Mouse (Mus musculus) spleen, postnatal 14 days (tissue): Measurements from ENCODE around the gene Prdx2.

ENCODE experiments used
- DNase-seq, 2 experiments: peaks; one replicate each; pipeline ENCODE4 v3.0.0; 2021 to 2022; ENCODE audit warnings: low spot score in 2 of 2

The Prdx2 gene

GRCm38 (mm10) chr8:84997649-84998295 lies 28.4 kb downstream of the Prdx2 start:
- peak; percentile 83 to 92 for DNase-seq

- peak in 1 of 2 experiments; percentile 60 for DNase-seq
These were observed 38.3 kb downstream of the Prdx2 start for GRCm38 (mm10) chr8:85007686-85008085.

GRCm38 (mm10) chr8:85011242-85011641 lies 41.9 kb downstream of the Prdx2 start:
- DNase-seq, result no peak

DNA sequence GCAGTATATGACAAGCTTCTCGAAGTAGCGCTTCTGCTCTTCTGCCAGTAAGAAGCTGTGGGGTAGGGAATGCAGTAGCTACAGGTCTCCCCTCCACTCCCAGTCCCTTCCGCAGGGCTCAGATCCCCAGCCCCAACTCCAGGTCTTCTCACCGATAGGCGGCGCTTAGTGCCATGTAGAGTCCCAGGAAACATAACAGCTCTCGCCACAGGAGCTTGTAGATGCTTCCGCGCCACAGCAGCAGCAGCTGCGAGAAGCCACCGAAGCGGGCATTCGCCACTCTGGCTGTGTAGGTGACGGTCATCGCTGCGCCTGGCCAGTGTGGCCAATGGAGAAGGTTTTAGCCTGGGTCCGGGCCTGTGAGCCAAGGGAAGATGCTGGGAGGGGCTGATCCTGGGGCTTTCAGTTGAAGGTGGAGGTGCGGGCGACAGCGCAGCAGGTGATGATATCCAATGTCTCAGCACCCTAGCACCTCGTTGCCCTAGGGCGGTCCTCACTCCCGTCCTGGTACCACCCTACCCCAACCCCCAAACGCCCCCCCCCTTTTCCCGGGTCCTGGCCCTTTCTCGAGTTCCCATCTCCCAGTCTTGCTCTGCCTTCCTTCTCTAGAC lies 43.9 kb downstream of the Prdx2 start:
- DNase-seq, result peak; percentile 36 to 59

- no peak for DNase-seq
These were observed 45.0 kb downstream of the Prdx2 start, which contains the start of gene Best2 for GRCm38 (mm10) chr8:85014431-85014830. TSS of gene Best2 (minus strand) at chr8:85014531.

GRCm38 (mm10) chr8:85016724-85017123 lies 47.3 kb downstream of the Prdx2 start:
- no peak for DNase-seq

GRCm38 (mm10) chr8:85017209-85017608 lies 47.8 kb downstream of the Prdx2 start:
- DNase-seq, result no peak

- no peak for DNase-seq
These were observed 52.2 kb downstream of the Prdx2 start for GRCm38 (mm10) chr8:85021514-85022055.

DNA sequence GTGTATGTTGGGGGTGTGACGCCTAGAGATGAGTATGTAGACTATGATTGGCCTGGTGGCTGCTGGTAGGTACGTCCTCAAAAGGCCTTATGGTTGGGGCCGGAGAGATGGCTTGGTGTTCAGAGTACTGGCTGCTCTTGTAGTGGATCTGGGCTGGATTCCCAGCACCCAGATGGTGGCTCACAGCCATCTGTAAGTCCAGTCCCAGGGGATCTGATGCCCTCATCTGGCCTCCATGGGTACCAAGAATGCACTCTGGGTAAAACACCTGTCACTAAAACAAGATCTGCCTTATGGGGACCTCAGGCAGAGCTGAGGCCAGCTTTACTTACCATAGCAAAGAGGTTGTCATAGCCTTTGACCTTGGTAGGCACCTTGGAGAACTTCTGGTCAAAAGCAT lies 54.5 kb downstream of the Prdx2 start:
- no peak for DNase-seq
